Mouse (Mus musculus) heart, adult 2 months (tissue): ENCODE measurements around the gene Patj. TPM values are rescaled to one million over a fixed set of nuclear protein-coding genes. Genes with fewer than 3 reads are reported as not detected.

Experiments used
- DNase-seq, 2 experiments: peaks; one replicate each; pipeline ENCODE4 v3.0.0; 2021
- H3K27ac ChIP-seq: fragments of 200-600 bp; 2 replicates; pipeline ENCODE4 v1.8.1; 2022
- H3K27me3 ChIP-seq: fragments of 200-500 bp; 2 replicates; pipeline ENCODE4 v1.6.1; 2012; ENCODE audit warnings: mild to moderate bottlenecking, low read length, inconsistent platforms, mixed read lengths; ENCODE audit not compliant: control insufficient read depth, insufficient read depth
- H3K36me3 ChIP-seq: fragments of 200-500 bp; 2 replicates; pipeline ENCODE4 v1.6.1; 2012; ENCODE audit warnings: low read length, inconsistent platforms; ENCODE audit not compliant: control insufficient read depth, insufficient read depth
- H3K4me1 ChIP-seq: fragments of 200-500 bp; 2 replicates; pipeline ENCODE4 v1.6.1; 2011; ENCODE audit warnings: low read length; ENCODE audit not compliant: control insufficient read depth, insufficient read depth
- H3K4me3 ChIP-seq: fragments of 200-600 bp; 2 replicates; pipeline ENCODE4 v1.8.1; 2022
- H3K79me2 ChIP-seq: fragments of 200-500 bp; replicated peaks from 2 replicates; pipeline ENCODE4 v1.6.1; 2012; ENCODE audit warnings: mild to moderate bottlenecking, inconsistent platforms, low read length, moderate library complexity, mixed read lengths; ENCODE audit not compliant: control insufficient read depth, insufficient read depth
- H3K9ac ChIP-seq: fragments of 200-500 bp; 2 replicates; pipeline ENCODE4 v1.6.1; 2012; ENCODE audit warnings: low read depth, mild to moderate bottlenecking, control low read depth, inconsistent platforms, low read length, mixed read lengths
- CTCF ChIP-seq: fragments of 200-600 bp; IDR thresholded peaks from 2 replicates; pipeline ENCODE4 v1.8.1; 2022; ENCODE audit warnings: antibody characterized with exemption, mild to moderate bottlenecking, moderate library complexity
- EP300 ChIP-seq: fragments of 200-500 bp; IDR thresholded peaks from 2 replicates; pipeline ENCODE4 v1.6.1; 2011; ENCODE audit warnings: low read depth, low read length, control low read depth; ENCODE audit not compliant: insufficient read depth
- POLR2A ChIP-seq: fragments of 200-500 bp; IDR thresholded peaks from 2 replicates; pipeline ENCODE4 v1.6.1; 2011; ENCODE audit warnings: mild to moderate bottlenecking, low read depth, low read length, control low read depth; ENCODE audit not compliant: insufficient read depth
- WGBS: fragments of 180-500 bp; shearing (Covaris S2); methylation state at CpG from one replicate; pipeline ENCODE4 v1.1.7; 2018; 5-methylcytosine and 5-hydroxymethylcytosine counted together
- intact Hi-C: fragments of 180-260 bp; cut with DNase I; formaldehyde crosslinking; loops from one replicate; pipeline ENCODE4 v1.15.1; 2025
- polyA plus RNA-seq: library from polyadenylated mRNA; depleted of rRNA; stranded (reverse); fragments of >200 nt; gene quantifications from 2 replicates; pipeline ENCODE4 v1.2.3, GENCODE M21; 2012
- total RNA-seq, 2 experiments: library from RNA; stranded (reverse); gene quantifications; 2 replicates each; pipeline ENCODE4 v1.2.3; 2021

The Patj gene
- total and polyA plus RNA-seq, 3 experiments, result 6.1 to 14.5 (median 13.8) TPM

- WGBS, result under 1% methylated on average over 46 of the region's 46 CpGs
- Histone ChIP-seq H3K27me3 (peaks cover 2% of the 10 kb centered on the region; the same call in 1 of the 2 replicates), H3K9ac (peak within 1 kb of the TSS; percentile 97), H3K36me3 (no peaks in the 10 kb centered on the region; the same call in 1 of the 2 replicates), H3K79me2 (peaks cover 3% of the 10 kb centered on the region; the same call in 1 of the 2 replicates), H3K4me1 (no peaks in the 10 kb centered on the region; the same call in none of the 2 replicates), H3K27ac (peak within 1 kb of the TSS; percentile 92), H3K4me3 (peak within 1 kb of the TSS; percentile 99)
- DNase-seq, result peak; percentile 90
- intact Hi-C loops, result loop anchor here (5.0 kb wide), 1 partner anchor 631 kb away; no protein-coding TSS in a partner anchor
- peak; percentile 26; the same call in 1 of the 2 replicates for TF ChIP-seq CTCF
- TF ChIP-seq POLR2A, result peak; percentile 77
- TF ChIP-seq EP300, result no peak
These were observed 12.7 kb upstream of the Patj start, which contains the start of gene Tm2d1 for GRCm38 (mm10) chr4:98382716-98383424. TSS of gene Tm2d1 (minus strand) at chr4:98383306.

- no peak overlapping the region for H3K4me3 ChIP-seq
- no peak overlapping the region for H3K9ac ChIP-seq
- 63% methylated on average over 5 of the region's 5 CpGs for WGBS
- H3K36me3 ChIP-seq, result no peaks in the 10 kb centered on the region; the same call in 1 of the 2 replicates
- no peaks in the 10 kb centered on the region; the same call in 1 of the 2 replicates for H3K4me1 ChIP-seq
- H3K27ac ChIP-seq, result no peak overlapping the region
- peaks cover 2% of the 10 kb centered on the region; the same call in 1 of the 2 replicates for H3K79me2 ChIP-seq
- DNase-seq, result no peak
- intact Hi-C loops, result no loop called here
- TF ChIP-seq EP300 (no peak), CTCF (no peak), POLR2A (no peak)
- H3K27me3 ChIP-seq, result peaks cover 2% of the 10 kb centered on the region; the same call in 1 of the 2 replicates
These were observed 10.5 kb upstream of the Patj start for GRCm38 (mm10) chr4:98385036-98385435.

GRCm38 (mm10) chr4:98395346-98395689, 267 bp upstream of the Patj start:
- Histone ChIP-seq H3K27me3 (no peaks in the 10 kb centered on the region), H3K4me3 (peak overlapping the region; percentile 86), H3K36me3 (no peaks in the 10 kb centered on the region), H3K9ac (peak overlapping the region; percentile 97), H3K79me2 (no peaks in the 10 kb centered on the region), H3K4me1 (no peaks in the 10 kb centered on the region), H3K27ac (peak overlapping the region; percentile 52)
- TF ChIP-seq EP300 (no peak), POLR2A (no peak), CTCF (no peak)
- DNase-seq, result no peak
- 13% methylated on average over 7 of the region's 7 CpGs for WGBS
- intact Hi-C loops, result no loop called here

GRCm38 (mm10) chr4:98400926-98401583, 5.5 kb downstream of the Patj start:
- Histone ChIP-seq H3K9ac (no peak overlapping the region), H3K79me2 (no peaks in the 10 kb centered on the region), H3K4me3 (no peak overlapping the region), H3K4me1 (no peaks in the 10 kb centered on the region), H3K27me3 (no peaks in the 10 kb centered on the region), H3K27ac (no peak overlapping the region), H3K36me3 (no peaks in the 10 kb centered on the region)
- intact Hi-C loops, result no loop called here
- TF ChIP-seq CTCF (no peak), EP300 (no peak), POLR2A (no peak)
- 53% methylated on average over 6 of the region's 6 CpGs for WGBS
- DNase-seq, result no peak

GRCm38 (mm10) chr4:98401584-98401962, 6.0 kb downstream of the Patj start:
- no peak for DNase-seq
- Histone ChIP-seq H3K79me2 (no peaks in the 10 kb centered on the region), H3K4me1 (no peaks in the 10 kb centered on the region), H3K36me3 (no peaks in the 10 kb centered on the region), H3K27me3 (no peaks in the 10 kb centered on the region), H3K4me3 (no peak overlapping the region), H3K9ac (no peak overlapping the region), H3K27ac (no peak overlapping the region)
- WGBS, result 63% methylated on average over 2 of the region's 2 CpGs
- TF ChIP-seq EP300 (no peak), CTCF (no peak), POLR2A (no peak)
- intact Hi-C loops, result no loop called here

- TF ChIP-seq EP300 (no peak), CTCF (no peak), POLR2A (no peak)
- Histone ChIP-seq H3K27me3 (no peaks in the 10 kb centered on the region), H3K27ac (no peak overlapping the region), H3K79me2 (no peaks in the 10 kb centered on the region), H3K36me3 (no peaks in the 10 kb centered on the region), H3K4me1 (no peaks in the 10 kb centered on the region), H3K4me3 (no peak overlapping the region), H3K9ac (no peak overlapping the region)
- no peak for DNase-seq
- 76% methylated on average over 4 of the region's 4 CpGs for WGBS
- intact Hi-C loops, result no loop called here
These were observed 7.9 kb downstream of the Patj start for GRCm38 (mm10) chr4:98403492-98403891.
